Comparison of ENCODE assay signal across 17 mouse cellular contexts in genomic region chr9:67361511-67361910, GRCm38 (mm10).
"Had no signal": no experiment of that assay in that cellular context is flagged by ENCODE, and none has a peak within 500 bp of the region (broad histone marks: within the 10 kb centered on the region; RNA-seq: fewer than 3 reads in every experiment).

No protein-coding gene starts in this region.

- H3K27ac ChIP-seq: kidney, postnatal 0 days; layer of hippocampus, adult 2 months; limb, embryonic 12.5 days; liver, embryonic 14.5 days had no signal

- H3K9ac ChIP-seq: limb, embryonic 12.5 days; liver, embryonic 14.5 days had no signal

- ATAC-seq: lung, postnatal 0 days; midbrain, embryonic 16.5 days had no signal

- H3K4me3 ChIP-seq: layer of hippocampus, adult 2 months; limb, embryonic 12.5 days had no signal

- DNase-seq: kidney, adult 11 months; kidney, adult 9 months; kidney, postnatal 4 days; liver; lung, adult 18-20 months; lung, postnatal 36 days; retina, postnatal 1 day; right cerebral cortex, postnatal 4 days; spleen, adult 18-20 months; thymus, adult 2 months; thymus, postnatal 25 days had no signal

- H3K27me3 ChIP-seq: limb, embryonic 12.5 days had no signal

- H3K4me2 ChIP-seq: limb, embryonic 12.5 days had no signal
